Mouse (Mus musculus): Measurements from ENCODE around the gene Soga1. TPM values are rescaled to one million over a fixed set of nuclear protein-coding genes. Genes with fewer than 3 reads are reported as not detected.

Soga1 gene
- polyA plus RNA-seq (2015; fragmentation: Nextera tagmentation; extraction: Ambion mirVana), result 4.4 and 4.6 TPM in 2 replicates

- 1% methylated on average over 83 of the region's 136 CpGs for WGBS
- Histone ChIP-seq H3K27me3 (replicated peaks; ENCODE audit: control insufficient read depth, insufficient read depth, low read length) (no peaks in the 10 kb centered on the region), H3K27ac (ENCODE audit: low read depth, low read length) (peak within 1 kb of the TSS; percentile 99), H3K36me3 (ENCODE audit: control insufficient read depth, insufficient read depth, low read length) (no peaks in the 10 kb centered on the region), H3K9ac (ENCODE audit: low read depth, low read length) (peak within 1 kb of the TSS; percentile 88), H3K4me1 (ENCODE audit: control insufficient read depth, insufficient read depth, low read depth, low read length) (peaks cover 39% of the 10 kb centered on the region), H3K4me3 (ENCODE audit: low read length) (peak within 1 kb of the TSS; percentile 82), H3K9me3 (ENCODE audit: control insufficient read depth, low read length) (no peaks in the 10 kb centered on the region), H3K4me2 (ENCODE audit: low read length) (peak within 1 kb of the TSS; percentile 96)
- ATAC-seq, result peak; percentile 88
Measured at GRCm38 (mm10) chr2:157078793-157079700, at the start of gene Soga1. TSS of gene Soga1 (minus strand) at chr2:157079254.

- WGBS, result 72% methylated on average over 4 of the region's 4 CpGs
- no peak for ATAC-seq
Measured at GRCm38 (mm10) chr2:157128072-157128471, 49.0 kb upstream of the Soga1 start.

DNA sequence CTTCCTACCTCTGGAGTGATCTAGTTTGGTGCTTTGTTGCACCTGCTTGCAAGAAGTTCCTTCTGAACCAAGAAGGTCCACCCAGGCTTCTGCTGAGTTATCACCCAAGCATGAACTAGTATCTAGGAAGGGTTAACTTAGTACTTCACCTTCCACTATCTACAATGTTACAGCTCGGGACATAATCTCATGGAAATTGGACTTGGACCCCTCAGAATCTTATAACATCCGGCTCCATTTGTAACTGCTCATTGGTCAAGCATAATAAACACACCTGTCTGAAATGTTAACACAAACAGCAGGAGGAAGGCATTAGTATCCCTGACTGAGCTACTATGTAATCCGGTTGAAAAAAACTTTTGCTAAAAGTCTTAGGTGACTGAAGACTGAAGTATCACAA is 48.3 kb upstream of the Soga1 start:
- no peak overlapping the region for H3K27ac ChIP-seq (ENCODE audit: low read depth, low read length)
- no peak overlapping the region for H3K4me3 ChIP-seq (ENCODE audit: low read length)
- no peaks in the 10 kb centered on the region for H3K4me1 ChIP-seq (ENCODE audit: control insufficient read depth, insufficient read depth, low read depth, low read length)
- H3K27me3 ChIP-seq (replicated peaks; ENCODE audit: control insufficient read depth, insufficient read depth, low read length), result no peaks in the 10 kb centered on the region
- H3K9me3 ChIP-seq (ENCODE audit: control insufficient read depth, low read length), result no peaks in the 10 kb centered on the region
- no peak overlapping the region for H3K4me2 ChIP-seq (ENCODE audit: low read length)
- WGBS, result 88% methylated on average over 3 of the region's 3 CpGs
- H3K36me3 ChIP-seq (ENCODE audit: control insufficient read depth, insufficient read depth, low read length), result no peaks in the 10 kb centered on the region
- no peak overlapping the region for H3K9ac ChIP-seq (ENCODE audit: low read depth, low read length)
- no peak for ATAC-seq

More at GRCm38 (mm10) chr2:157128072-157128471, 49.0 kb upstream of the Soga1 start:
- Histone ChIP-seq H3K4me1 (ENCODE audit: control insufficient read depth, insufficient read depth, low read depth, low read length) (no peaks in the 10 kb centered on the region), H3K27me3 (replicated peaks; ENCODE audit: control insufficient read depth, insufficient read depth, low read length) (no peaks in the 10 kb centered on the region), H3K4me2 (ENCODE audit: low read length) (no peak overlapping the region), H3K27ac (ENCODE audit: low read depth, low read length) (no peak overlapping the region), H3K36me3 (ENCODE audit: control insufficient read depth, insufficient read depth, low read length) (no peaks in the 10 kb centered on the region), H3K9me3 (ENCODE audit: control insufficient read depth, low read length) (no peaks in the 10 kb centered on the region), H3K9ac (ENCODE audit: low read depth, low read length) (no peak overlapping the region), H3K4me3 (ENCODE audit: low read length) (no peak overlapping the region)

DNA sequence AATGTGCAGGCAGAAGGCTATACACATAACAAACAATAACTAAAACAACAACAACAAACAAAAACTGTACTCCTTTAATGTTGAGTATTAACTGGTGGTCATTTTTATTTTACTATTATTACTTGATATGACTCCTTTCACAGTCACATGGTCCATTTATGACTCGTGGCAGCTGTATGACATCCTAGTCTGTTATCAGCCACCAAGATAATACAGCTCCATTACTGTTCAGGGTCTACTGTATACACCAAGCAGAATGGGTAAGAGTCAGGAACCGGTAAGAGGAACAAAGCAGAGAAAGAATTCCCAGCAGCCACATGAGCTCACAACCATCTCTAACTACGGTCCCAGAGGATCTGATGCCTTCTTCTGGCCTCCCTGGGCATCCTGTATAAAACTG is 46.2 kb upstream of the Soga1 start:
- no peak for ATAC-seq
- WGBS, result 90% methylated on average over 3 of the region's 3 CpGs
- 0 out of 2 replicates have a peak, but pooled peaks cover 1% of the 10 kb centered on the region for H3K36me3 ChIP-seq (ENCODE audit: control insufficient read depth, insufficient read depth, low read length)
- H3K9me3 ChIP-seq (ENCODE audit: control insufficient read depth, low read length), result no peaks in the 10 kb centered on the region
- no peak overlapping the region for H3K4me3 ChIP-seq (ENCODE audit: low read length)
- no peaks in the 10 kb centered on the region for H3K4me1 ChIP-seq (ENCODE audit: control insufficient read depth, insufficient read depth, low read depth, low read length)
- no peaks in the 10 kb centered on the region for H3K27me3 ChIP-seq (replicated peaks; ENCODE audit: control insufficient read depth, insufficient read depth, low read length)
- H3K27ac ChIP-seq (ENCODE audit: low read depth, low read length), result no peak overlapping the region
- H3K4me2 ChIP-seq (ENCODE audit: low read length), result no peak overlapping the region
- no peak overlapping the region for H3K9ac ChIP-seq (ENCODE audit: low read depth, low read length)

GRCm38 (mm10) chr2:157121766-157122165 is 42.7 kb upstream of the Soga1 start:
- H3K9ac ChIP-seq (ENCODE audit: low read depth, low read length), result no peak overlapping the region
- no peak overlapping the region for H3K4me2 ChIP-seq (ENCODE audit: low read length)
- no peaks in the 10 kb centered on the region for H3K4me1 ChIP-seq (ENCODE audit: control insufficient read depth, insufficient read depth, low read depth, low read length)
- no peak overlapping the region for H3K27ac ChIP-seq (ENCODE audit: low read depth, low read length)
- 92% methylated on average over 8 of the region's 8 CpGs for WGBS
- no peak for ATAC-seq
- H3K36me3 ChIP-seq (ENCODE audit: control insufficient read depth, insufficient read depth, low read length), result 0 out of 2 replicates have a peak, but pooled peaks cover 3% of the 10 kb centered on the region
- H3K4me3 ChIP-seq (ENCODE audit: low read length), result no peak overlapping the region
- H3K9me3 ChIP-seq (ENCODE audit: control insufficient read depth, low read length), result no peaks in the 10 kb centered on the region
- H3K27me3 ChIP-seq (replicated peaks; ENCODE audit: control insufficient read depth, insufficient read depth, low read length), result no peaks in the 10 kb centered on the region

GRCm38 (mm10) chr2:157119075-157119474 is 40.0 kb upstream of the Soga1 start:
- Histone ChIP-seq H3K36me3 (ENCODE audit: control insufficient read depth, insufficient read depth, low read length) (0 out of 2 replicates have a peak, but pooled peaks cover 3% of the 10 kb centered on the region), H3K4me2 (ENCODE audit: low read length) (no peak overlapping the region), H3K4me1 (ENCODE audit: control insufficient read depth, insufficient read depth, low read depth, low read length) (no peaks in the 10 kb centered on the region), H3K27ac (ENCODE audit: low read depth, low read length) (no peak overlapping the region), H3K4me3 (ENCODE audit: low read length) (no peak overlapping the region), H3K9me3 (ENCODE audit: control insufficient read depth, low read length) (no peaks in the 10 kb centered on the region), H3K9ac (ENCODE audit: low read depth, low read length) (no peak overlapping the region), H3K27me3 (replicated peaks; ENCODE audit: control insufficient read depth, insufficient read depth, low read length) (no peaks in the 10 kb centered on the region)
- 73% methylated on average over 3 of the region's 3 CpGs for WGBS
- ATAC-seq, result no peak

DNA sequence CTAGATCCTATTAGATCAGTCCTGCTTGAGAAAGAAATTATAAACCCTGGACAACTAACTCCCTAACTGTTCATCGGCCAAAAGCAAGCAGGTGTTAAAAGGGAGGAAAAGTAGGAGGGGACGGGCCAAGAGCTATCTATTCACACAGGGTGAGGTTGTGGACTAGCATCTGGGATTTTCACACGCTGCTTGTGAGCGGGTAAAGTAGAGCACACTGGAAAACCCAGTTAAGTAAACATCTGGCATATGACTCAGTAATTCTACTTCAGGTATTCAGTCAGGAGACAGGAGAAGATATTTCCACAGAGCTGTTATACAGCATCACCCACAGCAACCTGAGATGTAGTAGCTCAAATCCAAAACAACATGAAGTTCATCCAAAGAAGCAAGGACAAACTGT is 39.5 kb upstream of the Soga1 start:
- H3K4me3 ChIP-seq (ENCODE audit: low read length), result no peak overlapping the region
- no peak overlapping the region for H3K27ac ChIP-seq (ENCODE audit: low read depth, low read length)
- H3K36me3 ChIP-seq (ENCODE audit: control insufficient read depth, insufficient read depth, low read length), result 0 out of 2 replicates have a peak, but pooled peaks cover 3% of the 10 kb centered on the region
- 84% methylated on average over 4 of the region's 4 CpGs for WGBS
- H3K27me3 ChIP-seq (replicated peaks; ENCODE audit: control insufficient read depth, insufficient read depth, low read length), result no peaks in the 10 kb centered on the region
- no peak for ATAC-seq
- H3K4me2 ChIP-seq (ENCODE audit: low read length), result no peak overlapping the region
- H3K9me3 ChIP-seq (ENCODE audit: control insufficient read depth, low read length), result no peaks in the 10 kb centered on the region
- H3K9ac ChIP-seq (ENCODE audit: low read depth, low read length), result no peak overlapping the region
- H3K4me1 ChIP-seq (ENCODE audit: control insufficient read depth, insufficient read depth, low read depth, low read length), result no peaks in the 10 kb centered on the region

DNA sequence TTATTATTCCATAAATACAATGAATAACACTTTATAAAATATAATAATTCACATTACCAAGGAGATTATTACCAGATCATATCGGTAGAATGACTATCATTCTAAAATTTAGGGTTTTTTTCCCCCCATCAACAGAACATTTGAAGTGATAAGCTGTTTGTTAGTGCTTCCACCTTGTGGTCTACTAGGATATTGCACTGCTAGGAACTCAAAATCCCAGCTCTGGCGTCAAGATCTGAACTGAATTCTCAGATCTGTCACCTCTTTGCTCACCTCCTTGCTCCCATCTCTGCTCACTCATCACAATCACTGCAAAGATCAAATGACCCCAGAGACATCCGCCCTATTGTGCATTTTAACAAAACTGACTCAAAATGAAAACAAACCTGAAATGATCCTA is 37.9 kb upstream of the Soga1 start:
- Histone ChIP-seq H3K4me2 (ENCODE audit: low read length) (no peak overlapping the region), H3K4me3 (ENCODE audit: low read length) (no peak overlapping the region), H3K9me3 (ENCODE audit: control insufficient read depth, low read length) (no peaks in the 10 kb centered on the region), H3K27me3 (replicated peaks; ENCODE audit: control insufficient read depth, insufficient read depth, low read length) (no peaks in the 10 kb centered on the region), H3K9ac (ENCODE audit: low read depth, low read length) (no peak overlapping the region), H3K4me1 (ENCODE audit: control insufficient read depth, insufficient read depth, low read depth, low read length) (no peaks in the 10 kb centered on the region), H3K27ac (ENCODE audit: low read depth, low read length) (no peak overlapping the region), H3K36me3 (ENCODE audit: control insufficient read depth, insufficient read depth, low read length) (0 out of 2 replicates have a peak, but pooled peaks cover 3% of the 10 kb centered on the region)
- ATAC-seq, result no peak
- 25% methylated on average over 3 of the region's 3 CpGs for WGBS

GRCm38 (mm10) chr2:157108236-157108635 is 29.2 kb upstream of the Soga1 start:
- no peak overlapping the region for H3K9ac ChIP-seq (ENCODE audit: low read depth, low read length)
- no peak overlapping the region for H3K4me3 ChIP-seq (ENCODE audit: low read length)
- no peaks in the 10 kb centered on the region for H3K9me3 ChIP-seq (ENCODE audit: control insufficient read depth, low read length)
- peaks cover 7% of the 10 kb centered on the region; the same call in 1 of the 2 replicates for H3K36me3 ChIP-seq (ENCODE audit: control insufficient read depth, insufficient read depth, low read length)
- no peak overlapping the region for H3K27ac ChIP-seq (ENCODE audit: low read depth, low read length)
- no peak for ATAC-seq
- H3K4me1 ChIP-seq (ENCODE audit: control insufficient read depth, insufficient read depth, low read depth, low read length), result no peaks in the 10 kb centered on the region
- H3K4me2 ChIP-seq (ENCODE audit: low read length), result no peak overlapping the region
- no peaks in the 10 kb centered on the region for H3K27me3 ChIP-seq (replicated peaks; ENCODE audit: control insufficient read depth, insufficient read depth, low read length)
- 88% methylated on average over 4 of the region's 4 CpGs for WGBS

All from hindbrain, embryonic 16.5 days (tissue).